Mouse (Mus musculus) layer of hippocampus, adult 18-20 months (tissue): ENCODE data around the gene Kdelr3. TPM values are rescaled to one million over a fixed set of nuclear protein-coding genes. Genes with fewer than 3 reads are reported as not detected.

Source experiments
- DNase-seq, 2 experiments: peaks; one replicate each; pipeline ENCODE4 v3.0.0; 2022; ENCODE audit warnings: low spot score in 2 of 2
- long read RNA-seq: library from polyadenylated mRNA; stranded (forward); transcript quantifications from one replicate; pipeline ENCODE4 v2.0.0, GENCODE M21; 2021
- total RNA-seq, 2 experiments: library from RNA; stranded (reverse); gene quantifications; 2 replicates each; pipeline ENCODE4 v1.2.3; 2021

Gene Kdelr3
- total RNA-seq: under 1 TPM; 0.45 to 0.53 TPM
- long read RNA-seq: 0 reads

- no peak for DNase-seq
Measured at GRCm38 (mm10) chr15:79516171-79517096, at the start of gene Kdelr3. Gene Kdelr3 (plus strand): TSS chr15:79516411.

GRCm38 (mm10) chr15:79466601-79467286 is 49.5 kb upstream of the Kdelr3 start:
- peak; percentile 67 to 92 for DNase-seq

GRCm38 (mm10) chr15:79469577-79469976 is 46.6 kb upstream of the Kdelr3 start:
- no peak for DNase-seq

- DNase-seq: no peak
Measured at GRCm38 (mm10) chr15:79470583-79470982, 45.6 kb upstream of the Kdelr3 start.

GRCm38 (mm10) chr15:79471095-79471494 is 45.1 kb upstream of the Kdelr3 start:
- peak in 1 of 2 experiments; percentile 54 for DNase-seq

- DNase-seq: no peak
Measured at GRCm38 (mm10) chr15:79473042-79473441, 43.2 kb upstream of the Kdelr3 start.

- DNase-seq: peak; percentile 47 to 73
Measured at GRCm38 (mm10) chr15:79473638-79474355, 42.4 kb upstream of the Kdelr3 start.

GRCm38 (mm10) chr15:79477227-79477626 is 39.0 kb upstream of the Kdelr3 start:
- DNase-seq: no peak

- DNase-seq: peak in 1 of 2 experiments; percentile 29
Measured at GRCm38 (mm10) chr15:79481181-79481688, 35.0 kb upstream of the Kdelr3 start.

GRCm38 (mm10) chr15:79489463-79489862 is 26.7 kb upstream of the Kdelr3 start:
- no peak for DNase-seq

- DNase-seq: peak in 1 of 2 experiments; percentile 55
Measured at GRCm38 (mm10) chr15:79493527-79493926, 22.7 kb upstream of the Kdelr3 start.

GRCm38 (mm10) chr15:79500110-79500509 is 16.1 kb upstream of the Kdelr3 start:
- no peak for DNase-seq

- DNase-seq: peak; percentile 85 to 88
Measured at GRCm38 (mm10) chr15:79502891-79503341, 13.3 kb upstream of the Kdelr3 start.

- DNase-seq: peak in 1 of 2 experiments; percentile 53
Measured at GRCm38 (mm10) chr15:79503438-79503837, 12.8 kb upstream of the Kdelr3 start.

GRCm38 (mm10) chr15:79504707-79505452 is 11.3 kb upstream of the Kdelr3 start, which contains the start of gene Kcnj4:
Gene Kcnj4 (minus strand): TSS chr15:79505241.
- DNase-seq: no peak

GRCm38 (mm10) chr15:79505616-79506283 is 10.5 kb upstream of the Kdelr3 start:
- DNase-seq: peak; percentile 71 to 81

- no peak for DNase-seq
Measured at GRCm38 (mm10) chr15:79506460-79506859, 9.8 kb upstream of the Kdelr3 start.

GRCm38 (mm10) chr15:79507055-79507828 is 9.0 kb upstream of the Kdelr3 start:
- DNase-seq: no peak

- no peak for DNase-seq
Measured at GRCm38 (mm10) chr15:79509998-79510397, 6.2 kb upstream of the Kdelr3 start.
